Mouse (Mus musculus): ENCODE measurements around the gene Chrne. TPM values are rescaled to one million over a fixed set of nuclear protein-coding genes. Genes with fewer than 3 reads are reported as not detected.
"Not testable (repeated sequence)": the region's sequence is repeated elsewhere in the genome, so short reads cannot be mapped to it uniquely, and the experiment has no call there.

Chrne gene
- total RNA-seq, 2 experiments from 2014 or later: not detected

DNA sequence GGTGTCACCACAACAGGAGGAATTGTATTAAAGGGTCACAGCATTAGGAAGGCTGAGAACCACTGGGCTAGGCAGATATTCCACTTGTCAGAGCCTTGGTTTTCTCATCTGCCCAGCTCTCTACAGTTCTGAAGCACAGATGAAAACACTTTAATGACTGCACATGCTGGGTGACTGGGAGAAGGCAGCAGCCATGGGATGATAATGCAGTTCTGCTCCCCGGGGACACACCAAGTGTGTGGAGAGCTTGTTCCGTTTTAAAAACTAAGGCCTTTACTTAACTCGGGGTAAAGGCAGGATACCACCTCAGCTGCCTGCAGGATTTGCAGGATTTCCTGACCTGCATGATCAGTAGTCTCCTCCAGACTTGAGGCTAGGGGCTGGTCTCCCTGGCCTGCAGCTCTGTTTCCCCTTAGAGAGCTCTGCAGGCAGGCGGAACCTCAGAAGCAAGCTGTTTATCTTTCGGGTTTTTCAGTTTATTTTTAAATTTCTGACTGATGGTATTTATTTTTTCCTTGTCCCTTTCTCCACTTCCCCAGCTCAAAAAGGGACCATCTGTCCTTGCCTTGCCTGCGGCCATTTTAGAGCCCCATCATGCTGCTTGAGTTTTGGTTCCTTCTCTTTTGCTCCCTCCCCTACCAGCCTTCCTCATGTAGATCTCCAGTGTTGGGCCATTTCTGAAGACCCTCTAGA, 35.8 kb downstream of the Chrne start:
- Histone ChIP-seq H3K27ac (peak overlapping the region; percentile 90), H3K4me3 (peak overlapping the region; percentile 18; the same call in 1 of the 2 replicates)
- DNase-seq (ENCODE audit: low spot score in 2 of 2): no peak
- no peak for TF ChIP-seq CTCF (conservative IDR thresholded peaks at IDR 0.05)

DNA sequence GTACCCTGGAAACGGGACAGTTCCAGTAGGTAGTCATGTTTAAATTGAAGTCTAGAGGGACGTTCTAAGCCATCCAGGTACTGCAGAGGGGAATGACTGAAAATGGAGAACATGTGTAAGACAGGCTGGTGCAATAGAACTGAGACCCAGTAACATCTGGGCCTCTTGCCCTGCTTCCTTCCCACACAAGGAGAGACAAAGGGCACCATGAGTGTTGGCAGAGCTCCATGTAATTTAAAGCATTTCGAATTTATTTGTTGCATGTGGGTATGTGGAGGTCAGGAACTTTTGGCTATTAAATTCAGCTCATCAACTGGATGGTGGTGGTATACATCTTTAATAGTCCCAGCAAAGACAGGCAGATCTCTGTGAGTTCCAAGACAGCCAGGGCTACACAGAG, 36.8 kb downstream of the Chrne start:
- peak overlapping the region; percentile 90 for H3K27ac ChIP-seq
- H3K4me3 ChIP-seq: no peak overlapping the region
- DNase-seq (ENCODE audit: low spot score in 2 of 2): no peak
- no peak for TF ChIP-seq CTCF (conservative IDR thresholded peaks at IDR 0.05)

DNA sequence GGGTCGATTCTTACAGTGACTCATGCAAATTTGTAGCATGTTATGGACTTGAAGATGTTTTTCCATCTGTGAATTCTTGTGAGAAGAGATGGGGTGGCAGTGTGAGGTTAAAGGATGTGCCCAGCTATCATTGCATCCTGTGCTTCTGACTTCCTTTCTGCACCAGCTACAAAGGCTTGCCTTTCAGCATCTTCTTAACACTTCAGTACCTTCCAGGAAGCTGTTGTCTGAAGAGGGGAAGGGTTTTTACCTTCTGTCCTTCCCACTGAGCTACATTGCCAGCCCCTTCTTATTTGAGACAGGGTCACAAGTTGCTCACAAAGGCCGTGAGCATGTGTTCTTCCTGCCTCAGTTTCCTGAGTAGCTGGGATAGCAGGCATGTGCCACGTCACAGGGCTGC, 38.1 kb downstream of the Chrne start:
- TF ChIP-seq CTCF (conservative IDR thresholded peaks at IDR 0.05): no peak
- DNase-seq (ENCODE audit: low spot score in 2 of 2): no peak
- no peak overlapping the region for H3K4me3 ChIP-seq
- peak overlapping the region; percentile 63 for H3K27ac ChIP-seq

DNA sequence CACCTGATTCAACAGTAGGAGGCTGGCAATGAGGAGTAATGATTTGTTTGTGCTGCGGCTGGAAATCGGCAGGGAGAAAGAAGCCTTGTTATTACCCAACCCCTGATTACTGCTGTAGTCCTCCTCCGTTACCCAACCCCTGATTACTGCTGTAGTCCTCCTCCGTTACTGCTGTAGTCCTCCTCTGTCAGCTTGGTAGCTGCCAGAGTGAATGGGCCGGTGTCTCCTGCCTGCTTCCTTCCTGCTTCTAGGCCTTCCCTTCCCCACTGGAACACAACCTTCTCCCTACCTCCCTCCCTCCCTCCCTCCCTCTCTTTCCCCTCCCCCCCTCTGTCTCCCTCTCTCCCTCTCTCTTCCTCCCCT, 38.7 kb downstream of the Chrne start:
- no peak for DNase-seq (ENCODE audit: low spot score in 2 of 2)
- TF ChIP-seq CTCF (conservative IDR thresholded peaks at IDR 0.05): no peak
- H3K4me3 ChIP-seq: no peak overlapping the region
- H3K27ac ChIP-seq: peak overlapping the region; percentile 88

DNA sequence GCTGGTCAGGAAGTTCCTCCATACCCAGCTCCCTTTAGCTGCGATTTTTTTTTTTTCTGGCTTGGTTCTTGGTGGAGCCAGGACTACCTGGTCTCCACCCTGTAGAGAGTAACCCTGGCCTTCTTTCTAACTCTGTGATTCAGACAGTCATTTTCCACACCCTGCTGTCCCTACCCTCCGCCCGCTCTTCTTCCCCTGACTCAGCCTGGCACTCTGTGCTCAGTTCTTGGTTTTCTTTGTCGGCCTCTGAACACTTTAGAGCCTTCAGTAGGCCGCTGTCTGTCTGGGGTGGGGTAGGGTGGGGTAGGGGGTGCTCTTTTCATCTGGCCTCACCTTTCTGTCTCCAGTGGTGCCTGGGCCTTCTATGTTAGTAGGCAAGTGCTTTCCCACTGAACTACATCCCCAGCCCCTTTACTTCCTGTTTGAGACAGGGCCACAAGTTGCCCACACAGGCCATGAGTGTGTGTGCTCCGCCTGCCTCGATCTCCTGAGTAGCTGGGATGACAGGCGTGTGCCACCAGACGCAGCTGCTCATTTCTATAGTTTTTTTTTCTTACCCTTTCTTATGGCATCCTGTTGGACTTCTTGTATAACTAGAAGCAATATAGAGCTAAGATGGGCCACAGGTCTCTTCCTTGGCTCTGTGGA, 39.2 kb downstream of the Chrne start:
- no peak overlapping the region for H3K4me3 ChIP-seq
- no peak for DNase-seq (ENCODE audit: low spot score in 2 of 2)
- TF ChIP-seq CTCF (conservative IDR thresholded peaks at IDR 0.05): no peak
- peak overlapping the region; percentile 88 for H3K27ac ChIP-seq

DNA sequence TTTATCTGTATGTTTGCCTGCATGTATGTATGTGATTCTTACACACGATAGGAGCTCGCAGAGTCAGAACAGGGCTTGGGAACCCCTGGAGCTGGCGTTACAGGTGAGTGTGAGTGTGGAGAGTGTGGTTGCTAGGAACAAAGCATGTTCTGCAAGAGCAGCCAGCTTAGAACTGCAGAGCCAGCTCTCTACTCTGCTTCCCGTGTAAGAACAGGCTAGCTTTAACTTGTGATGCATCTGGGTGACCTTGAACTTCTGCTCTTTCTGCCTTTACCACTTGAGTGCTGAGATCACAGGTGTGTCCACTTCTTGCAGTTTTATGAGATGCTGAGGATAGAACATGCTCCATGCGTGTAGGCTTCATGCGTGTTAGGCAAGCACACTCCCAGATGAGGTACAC, 40.1 kb downstream of the Chrne start:
- no peak for TF ChIP-seq CTCF (conservative IDR thresholded peaks at IDR 0.05)
- no peak overlapping the region for H3K4me3 ChIP-seq
- DNase-seq (ENCODE audit: low spot score in 2 of 2): no peak
- H3K27ac ChIP-seq: peak overlapping the region; percentile 88

DNA sequence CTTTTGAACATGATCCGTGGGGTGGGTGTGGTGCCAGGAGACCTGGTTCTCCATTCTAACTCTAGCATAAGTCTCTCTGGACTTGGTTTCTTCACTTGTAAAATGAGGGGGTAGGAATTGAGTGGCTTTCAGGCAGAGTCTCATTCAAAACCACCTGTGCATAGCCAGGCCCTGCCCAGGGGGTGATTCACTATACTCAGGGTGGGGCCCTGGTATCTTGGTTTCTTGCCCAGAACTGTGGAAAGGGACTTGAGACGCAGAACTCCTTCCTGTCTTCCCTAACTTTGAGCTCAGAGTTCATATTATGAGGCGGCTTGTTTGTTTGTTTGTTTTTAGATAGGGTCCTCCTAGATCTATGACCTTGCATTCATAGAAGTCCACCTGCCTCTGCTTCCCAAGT, 41.8 kb downstream of the Chrne start:
- DNase-seq (ENCODE audit: low spot score in 2 of 2): no peak
- peak overlapping the region; percentile 88 for H3K27ac ChIP-seq

DNA sequence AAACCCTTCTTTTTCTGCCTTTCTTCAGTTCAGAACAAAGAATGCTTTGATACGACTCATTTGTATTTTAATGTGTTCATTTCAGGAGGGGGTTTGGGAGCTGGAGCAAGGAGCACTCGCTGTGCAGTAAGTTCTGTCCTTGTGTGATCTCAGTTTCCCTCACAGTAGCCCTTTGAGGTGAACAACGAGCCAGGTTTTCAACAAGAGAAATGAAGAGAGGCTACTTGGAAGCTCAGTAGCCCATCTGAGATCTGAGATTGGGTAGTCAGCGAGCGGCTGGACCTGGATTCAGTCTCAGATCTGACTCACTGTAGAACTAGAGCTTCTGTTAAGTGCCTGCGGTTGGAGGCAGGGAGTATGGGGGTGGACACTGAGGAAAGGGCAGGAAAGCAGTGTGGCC, 45.1 kb downstream of the Chrne start:
- DNase-seq (ENCODE audit: low spot score in 2 of 2): no peak
- Histone ChIP-seq H3K4me3 (no peak overlapping the region; the same call in 1 of the 2 replicates), H3K27ac (peak overlapping the region; percentile 78)
- TF ChIP-seq CTCF (conservative IDR thresholded peaks at IDR 0.05): no peak

More for the DNA sequence above, 41.8 kb downstream of the Chrne start:
- no peak overlapping the region for H3K4me3 ChIP-seq
- no peak for TF ChIP-seq CTCF (conservative IDR thresholded peaks at IDR 0.05)

DNA sequence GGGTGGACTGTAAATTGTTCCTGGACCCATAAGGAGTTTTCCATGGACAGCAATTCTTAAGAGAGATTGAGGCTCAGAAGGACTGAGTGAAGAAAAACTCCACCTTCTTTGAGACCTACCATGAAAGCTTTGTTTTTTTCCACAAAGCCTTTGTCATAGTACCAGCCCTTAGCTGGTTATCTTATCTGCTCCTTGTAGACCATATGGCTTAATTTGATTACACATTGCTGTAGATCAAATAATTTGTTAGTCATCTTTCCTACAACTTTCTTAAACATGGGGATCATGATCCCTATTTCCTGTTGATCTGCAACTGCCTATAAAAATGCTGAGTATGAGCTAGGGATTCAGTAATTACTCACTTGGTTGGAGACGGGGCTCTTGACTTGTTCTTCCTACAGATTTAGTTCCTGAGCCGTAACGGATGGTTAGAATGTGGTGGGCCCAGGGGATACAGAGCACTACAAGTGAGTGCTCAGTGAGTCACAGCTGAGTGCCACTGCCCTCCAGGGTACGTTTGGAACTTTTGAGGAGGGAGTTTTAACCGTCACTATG, 46.6 kb downstream of the Chrne start:
- peak overlapping the region; percentile 78 for H3K27ac ChIP-seq
- DNase-seq (ENCODE audit: low spot score in 2 of 2): no peak
- no peak overlapping the region for H3K4me3 ChIP-seq
- no peak for TF ChIP-seq CTCF (conservative IDR thresholded peaks at IDR 0.05)

DNA sequence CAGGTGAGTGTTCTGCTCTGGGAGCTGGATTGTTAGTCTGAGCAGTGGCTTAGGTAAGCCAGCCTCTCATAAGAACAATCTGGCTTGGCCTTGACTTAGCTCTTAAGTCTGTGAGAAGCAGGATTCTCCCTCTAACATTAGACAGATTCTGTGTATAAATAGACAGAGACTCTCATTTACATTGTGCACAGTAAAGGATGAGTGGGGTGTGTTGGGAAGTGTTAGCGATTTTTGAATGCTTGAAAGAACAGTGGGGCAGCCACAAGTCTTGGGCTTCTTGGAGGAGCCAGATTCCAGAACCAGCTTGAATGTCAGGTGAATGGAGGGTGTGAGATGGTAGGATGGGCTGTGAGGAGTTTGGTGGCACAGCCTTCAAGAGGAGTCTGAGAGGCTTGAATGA, 47.4 kb downstream of the Chrne start:
- DNase-seq (ENCODE audit: low spot score in 2 of 2): no peak
- no peak overlapping the region for H3K4me3 ChIP-seq
- peak overlapping the region; percentile 78 for H3K27ac ChIP-seq
- no peak for TF ChIP-seq CTCF (conservative IDR thresholded peaks at IDR 0.05)

DNA sequence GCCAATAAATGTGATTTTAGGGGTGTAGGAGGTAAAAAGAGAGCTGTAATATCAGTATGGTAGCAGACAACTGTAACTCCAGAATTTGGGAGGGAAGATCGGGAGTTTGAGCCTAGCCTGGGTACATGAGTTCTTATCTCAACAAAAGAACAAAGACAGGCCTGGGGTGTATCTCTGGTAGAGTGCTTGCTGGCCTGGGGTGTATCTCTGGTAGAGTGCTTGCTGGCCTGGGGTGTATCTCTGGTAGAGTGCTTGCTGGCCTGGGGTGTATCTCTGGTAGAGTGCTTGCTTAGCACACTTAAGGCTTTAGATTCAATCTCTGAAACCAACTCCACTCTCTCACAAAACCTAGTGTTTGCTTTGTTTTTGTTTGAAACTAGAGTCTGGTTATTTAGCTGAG, 48.4 kb downstream of the Chrne start:
- not testable (repeated sequence) for H3K4me3 ChIP-seq; DNase-seq (ENCODE audit: low spot score in 2 of 2)
- H3K27ac ChIP-seq: peak overlapping the region; percentile 78; the same call in 1 of the 2 replicates

DNA sequence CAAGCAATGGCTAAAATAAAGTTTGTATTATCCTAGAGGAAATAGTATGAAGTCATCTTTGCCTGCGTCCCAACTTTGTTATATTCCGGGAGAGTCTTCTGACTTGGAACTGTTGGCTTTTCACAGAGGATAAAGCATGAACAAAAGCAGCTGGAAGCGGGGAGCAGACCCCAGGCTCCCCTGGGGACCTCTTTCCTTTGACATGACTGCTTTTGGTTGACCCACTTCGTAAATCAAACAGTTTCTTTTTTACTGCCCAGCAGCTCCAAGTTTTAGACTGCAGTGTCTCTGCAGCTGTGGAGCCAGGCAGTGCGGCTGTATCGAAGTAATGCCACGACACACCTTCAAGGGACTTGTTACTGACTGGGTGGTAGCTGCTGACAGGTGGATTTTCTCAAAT, 52.4 kb downstream of the Chrne start:
- Histone ChIP-seq H3K27ac (peak overlapping the region; percentile 97; the same call in 1 of the 2 replicates), H3K4me3 (peak overlapping the region; percentile 93)
- TF ChIP-seq CTCF (conservative IDR thresholded peaks at IDR 0.05): no peak
- no peak for DNase-seq (ENCODE audit: low spot score in 2 of 2)

Other genes starting within 250 kb of the Chrne start
- 10 to 100 TPM; 33.2 to 40.1 TPM for gene Pelp1, start 209.2 kb downstream of the Chrne start, total RNA-seq (2021)
- 10 to 100 TPM; 99.9 TPM for gene Arrb2, start 186.6 kb downstream of the Chrne start, total RNA-seq (2021)
- gene Med11, start 167.3 kb downstream of the Chrne start, total RNA-seq (2021): 10 to 100 TPM; 13.5 to 15.6 TPM
- under 1 TPM; 0.12 to 0.72 TPM for gene Zmynd15, start 159.8 kb downstream of the Chrne start, total RNA-seq (2021)
- gene Cxcl16, start 159.2 kb downstream of the Chrne start, total RNA-seq (2021): 1 to 10 TPM in 1 of 2 experiments, under 1 TPM in 1; 0.96 to 1.1 TPM
- not detected for gene Tm4sf5, start 114.0 kb downstream of the Chrne start, total RNA-seq (2021)
- not detected for gene Vmo1, start 104.6 kb downstream of the Chrne start, total RNA-seq (2021)
- gene Gltpd2, start 100.0 kb downstream of the Chrne start, total RNA-seq (2021): not detected
- 100 to 1,000 TPM; 178 to 188 TPM for gene Psmb6, start 93.8 kb downstream of the Chrne start, total RNA-seq (2021)
- gene Gm40193, start 86.3 kb downstream of the Chrne start, total RNA-seq (2021): not detected
- gene Pld2, start 79.2 kb downstream of the Chrne start, total RNA-seq (2021): 10 to 100 TPM; 17.7 to 19.2 TPM
- gene Mink1, start 56.3 kb downstream of the Chrne start, total RNA-seq (2021): 100 to 1,000 TPM; 505 to 510 TPM
- under 1 TPM; 0.47 to 0.72 TPM for gene 4930544D05Rik, start 3.4 kb downstream of the Chrne start, total RNA-seq (2021)
- gene Gp1ba, start 19.9 kb upstream of the Chrne start, total RNA-seq (2021): not detected
- 10 to 100 TPM; 88.8 to 99.4 TPM for gene Rnf167, start 28.0 kb upstream of the Chrne start, total RNA-seq (2021)
- 100 to 1,000 TPM; 115 to 123 TPM for gene Slc25a11, start 28.3 kb upstream of the Chrne start, total RNA-seq (2021)
- 100 to 1,000 TPM; 333 to 349 TPM for gene Pfn1, start 35.4 kb upstream of the Chrne start, total RNA-seq (2021)
- 1 to 10 TPM; 6.6 to 7.9 TPM for gene Eno3, start 38.0 kb upstream of the Chrne start, total RNA-seq (2021)
- 10 to 100 TPM; 50.8 to 54.7 TPM for gene Spag7, start 50.2 kb upstream of the Chrne start, total RNA-seq (2021)
- 100 to 1,000 TPM; 387 to 403 TPM for gene Camta2, start 68.9 kb upstream of the Chrne start, total RNA-seq (2021)
- 1 to 10 TPM; 2.9 to 5.0 TPM for gene Inca1, start 80.9 kb upstream of the Chrne start, total RNA-seq (2021)
- 10 to 100 TPM; 76.5 to 89.8 TPM for gene Kif1c, start 81.3 kb upstream of the Chrne start, total RNA-seq (2021)
- gene Zfp3, start 145.0 kb upstream of the Chrne start, total RNA-seq (2021): 10 to 100 TPM; 23.8 TPM
- gene Scimp, start 193.4 kb upstream of the Chrne start, total RNA-seq (2021): not detected
- gene Rabep1, start 225.6 kb upstream of the Chrne start, total RNA-seq (2021): 100 to 1,000 TPM; 122 to 124 TPM

All from layer of hippocampus, adult 2 months (tissue).